Mouse (Mus musculus): ENCODE data around the gene Susd4. TPM values are rescaled to one million over a fixed set of nuclear protein-coding genes. Genes with fewer than 3 reads are reported as not detected.

Susd4 gene
- polyA plus RNA-seq, 1 experiment from 2014 or later, result 98.3 TPM

DNA sequence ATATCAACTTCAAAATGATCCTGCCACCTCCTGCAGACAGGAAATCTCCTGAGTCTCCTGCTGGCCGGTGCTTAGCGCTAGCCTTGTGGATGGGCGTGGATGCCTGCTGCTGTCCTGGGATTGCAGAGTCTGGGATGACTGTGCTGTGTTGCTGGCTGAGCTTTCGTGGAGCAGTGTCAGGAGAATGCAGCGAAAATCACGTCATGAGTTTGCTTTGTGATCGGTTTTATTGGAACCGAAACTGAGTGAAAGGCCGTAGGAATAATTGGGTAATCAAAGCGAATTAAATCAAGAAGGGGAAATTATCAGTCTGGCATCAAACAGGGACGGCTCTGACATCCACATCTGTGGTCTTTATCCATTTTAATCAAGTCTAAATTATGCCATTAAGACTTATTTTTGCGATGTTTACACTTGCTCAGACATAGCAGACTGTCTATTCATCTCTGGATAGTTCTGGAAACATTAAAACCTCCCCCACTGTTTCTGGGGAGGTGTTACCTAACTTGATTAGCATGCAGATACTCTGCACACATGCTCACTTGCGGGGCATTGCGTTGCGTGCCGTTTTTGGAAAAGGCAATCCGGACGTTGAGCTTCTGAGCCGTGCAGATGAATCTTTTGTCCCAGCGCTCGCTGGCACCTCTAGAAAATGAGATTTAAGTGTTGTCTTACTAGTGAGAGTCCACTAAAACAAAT is 60.2 kb downstream of the Susd4 start:
- H3K36me3 ChIP-seq (ENCODE audit: control insufficient read depth, insufficient read depth, low read length), result no peaks in the 10 kb centered on the region
- peak overlapping the region; percentile 30 for H3K4me2 ChIP-seq (ENCODE audit: low read depth, low read length)
- no peaks in the 10 kb centered on the region for H3K9me3 ChIP-seq (ENCODE audit: control insufficient read depth, low read length)
- 25% methylated on average over 21 of the region's 21 CpGs for WGBS
- no peak overlapping the region for H3K4me3 ChIP-seq (ENCODE audit: low read depth, low read length)
- no peak overlapping the region for H3K9ac ChIP-seq (replicated peaks; ENCODE audit: low read depth, low read length)
- peak; percentile 41 for ATAC-seq (ENCODE audit: low read depth)
- peaks cover 24% of the 10 kb centered on the region for H3K4me1 ChIP-seq (ENCODE audit: control insufficient read depth, insufficient read depth, low read length)
- peak overlapping the region; percentile 73 for H3K27ac ChIP-seq (ENCODE audit: low read depth, low read length)
- no peaks in the 10 kb centered on the region for H3K27me3 ChIP-seq (ENCODE audit: control insufficient read depth, insufficient read depth, low read length)

DNA sequence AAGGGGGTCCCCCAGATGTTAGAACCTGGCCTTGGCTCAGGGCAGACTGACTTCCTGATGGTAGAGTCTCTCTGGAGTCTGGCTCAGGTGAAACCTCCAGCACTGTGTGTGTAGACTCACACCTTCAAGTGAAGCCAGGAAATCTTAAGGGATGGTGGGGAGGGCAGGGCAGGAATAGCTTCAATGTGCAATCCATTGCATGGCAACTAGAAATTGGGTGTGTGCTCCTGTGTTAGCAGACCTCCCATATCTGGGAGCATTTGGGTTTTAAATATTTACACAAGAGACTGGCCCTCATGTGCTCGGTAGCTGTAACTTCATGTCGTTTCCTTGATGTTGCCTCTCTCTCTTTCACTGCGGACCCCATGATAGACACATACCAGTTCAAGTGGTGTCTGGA is 62.9 kb downstream of the Susd4 start:
- Histone ChIP-seq H3K9ac (replicated peaks; ENCODE audit: low read depth, low read length) (no peak overlapping the region), H3K4me1 (ENCODE audit: control insufficient read depth, insufficient read depth, low read length) (peaks cover 17% of the 10 kb centered on the region), H3K36me3 (ENCODE audit: control insufficient read depth, insufficient read depth, low read length) (no peaks in the 10 kb centered on the region), H3K4me2 (ENCODE audit: low read depth, low read length) (no peak overlapping the region), H3K4me3 (ENCODE audit: low read depth, low read length) (no peak overlapping the region), H3K9me3 (ENCODE audit: control insufficient read depth, low read length) (no peaks in the 10 kb centered on the region), H3K27ac (ENCODE audit: low read depth, low read length) (no peak overlapping the region), H3K27me3 (ENCODE audit: control insufficient read depth, insufficient read depth, low read length) (no peaks in the 10 kb centered on the region)
- WGBS, result 83% methylated on average over 3 of the region's 3 CpGs
- ATAC-seq (ENCODE audit: low read depth), result no peak

DNA sequence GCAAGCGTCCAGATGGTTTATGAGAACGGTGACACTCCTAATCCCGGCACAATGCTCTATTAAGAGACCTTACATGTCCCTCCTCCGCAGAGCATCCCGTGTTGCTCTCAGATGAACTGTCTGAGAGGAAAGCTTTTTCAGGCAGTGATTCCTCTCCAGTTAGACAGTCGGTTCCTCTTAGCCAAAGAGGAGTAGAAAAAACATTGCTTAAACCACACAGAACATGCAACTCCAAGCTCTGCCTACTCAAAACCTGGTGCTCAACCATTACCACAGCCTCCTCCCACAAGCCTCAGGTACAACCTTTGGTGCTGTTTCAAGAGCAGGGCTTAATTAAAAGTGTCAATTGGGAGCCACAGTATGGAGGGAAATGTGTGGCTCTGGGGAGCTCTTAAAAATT is 74.4 kb downstream of the Susd4 start:
- peaks cover 30% of the 10 kb centered on the region for H3K4me1 ChIP-seq (ENCODE audit: control insufficient read depth, insufficient read depth, low read length)
- no peak for ATAC-seq (ENCODE audit: low read depth)
- H3K4me2 ChIP-seq (ENCODE audit: low read depth, low read length), result no peak overlapping the region
- H3K4me3 ChIP-seq (ENCODE audit: low read depth, low read length), result no peak overlapping the region
- H3K27ac ChIP-seq (ENCODE audit: low read depth, low read length), result peak overlapping the region; percentile 52
- H3K36me3 ChIP-seq (ENCODE audit: control insufficient read depth, insufficient read depth, low read length), result no peaks in the 10 kb centered on the region
- H3K9ac ChIP-seq (replicated peaks; ENCODE audit: low read depth, low read length), result no peak overlapping the region
- no peaks in the 10 kb centered on the region for H3K27me3 ChIP-seq (ENCODE audit: control insufficient read depth, insufficient read depth, low read length)
- 34% methylated on average over 6 of the region's 6 CpGs for WGBS
- H3K9me3 ChIP-seq (ENCODE audit: control insufficient read depth, low read length), result no peaks in the 10 kb centered on the region

DNA sequence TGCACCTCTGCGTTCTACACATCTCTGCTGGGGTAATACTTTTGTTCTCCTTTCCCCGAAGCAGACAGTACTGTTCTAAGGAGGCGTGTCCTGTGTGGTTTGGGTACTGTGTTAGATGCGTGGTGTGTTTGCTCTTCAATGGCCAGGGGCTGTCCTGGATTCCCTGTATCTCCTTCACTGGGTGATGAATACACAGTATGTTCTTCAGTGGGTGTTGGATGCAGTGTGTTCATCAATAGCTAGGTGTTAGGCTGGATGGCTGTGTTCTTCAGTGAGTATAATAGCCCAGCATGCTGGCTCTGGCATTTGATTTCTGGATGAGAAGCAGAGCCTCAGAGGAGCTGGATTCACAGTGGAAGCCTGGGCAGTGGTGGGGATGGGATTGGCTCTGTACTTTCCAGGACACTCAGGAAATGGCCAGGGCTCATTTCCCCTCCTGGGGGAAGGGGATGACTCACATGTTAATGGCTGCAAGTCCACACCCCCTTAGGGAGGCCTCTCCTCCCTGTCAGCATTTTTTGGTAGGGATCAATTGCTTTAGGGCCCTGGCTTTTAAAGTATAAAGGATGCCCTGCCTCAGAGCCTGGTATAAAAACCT is 75.8 kb downstream of the Susd4 start:
- Histone ChIP-seq H3K4me2 (ENCODE audit: low read depth, low read length) (no peak overlapping the region), H3K9me3 (ENCODE audit: control insufficient read depth, low read length) (no peaks in the 10 kb centered on the region), H3K4me3 (ENCODE audit: low read depth, low read length) (no peak overlapping the region), H3K4me1 (ENCODE audit: control insufficient read depth, insufficient read depth, low read length) (peaks cover 30% of the 10 kb centered on the region), H3K9ac (replicated peaks; ENCODE audit: low read depth, low read length) (no peak overlapping the region), H3K36me3 (ENCODE audit: control insufficient read depth, insufficient read depth, low read length) (no peaks in the 10 kb centered on the region), H3K27me3 (ENCODE audit: control insufficient read depth, insufficient read depth, low read length) (no peaks in the 10 kb centered on the region), H3K27ac (ENCODE audit: low read depth, low read length) (peak overlapping the region; percentile 64)
- 57% methylated on average over 4 of the region's 4 CpGs for WGBS
- peak; percentile 26; the same call in 1 of the 2 replicates for ATAC-seq (ENCODE audit: low read depth)

DNA sequence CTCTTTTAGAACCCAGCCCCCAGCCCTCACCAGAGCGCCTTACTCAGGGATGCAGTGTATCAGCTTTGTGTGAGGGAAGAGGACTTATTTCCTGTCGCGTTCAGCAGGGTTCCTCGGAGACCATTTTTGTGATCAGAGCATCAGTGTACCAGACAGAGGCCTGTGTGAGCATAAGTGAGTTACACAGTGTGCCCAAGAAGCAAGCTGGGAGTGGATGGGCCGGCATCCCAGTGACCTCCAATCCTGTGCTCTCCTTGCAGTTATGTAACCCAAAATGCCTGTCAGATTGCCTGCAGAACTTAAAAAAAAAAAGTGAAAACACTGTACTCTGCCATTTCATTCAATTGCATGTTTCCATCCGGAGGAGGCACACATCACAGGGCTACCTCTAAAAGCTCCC is 76.4 kb downstream of the Susd4 start:
- 0 out of 2 replicates have a peak, but pooled peaks have one; percentile 21 for ATAC-seq (ENCODE audit: low read depth)
- no peaks in the 10 kb centered on the region for H3K36me3 ChIP-seq (ENCODE audit: control insufficient read depth, insufficient read depth, low read length)
- WGBS, result 17% methylated on average over 6 of the region's 6 CpGs
- peak overlapping the region; percentile 64 for H3K27ac ChIP-seq (ENCODE audit: low read depth, low read length)
- H3K9me3 ChIP-seq (ENCODE audit: control insufficient read depth, low read length), result no peaks in the 10 kb centered on the region
- H3K4me2 ChIP-seq (ENCODE audit: low read depth, low read length), result no peak overlapping the region
- H3K4me3 ChIP-seq (ENCODE audit: low read depth, low read length), result no peak overlapping the region
- H3K27me3 ChIP-seq (ENCODE audit: control insufficient read depth, insufficient read depth, low read length), result no peaks in the 10 kb centered on the region
- peaks cover 30% of the 10 kb centered on the region for H3K4me1 ChIP-seq (ENCODE audit: control insufficient read depth, insufficient read depth, low read length)
- no peak overlapping the region for H3K9ac ChIP-seq (replicated peaks; ENCODE audit: low read depth, low read length)

DNA sequence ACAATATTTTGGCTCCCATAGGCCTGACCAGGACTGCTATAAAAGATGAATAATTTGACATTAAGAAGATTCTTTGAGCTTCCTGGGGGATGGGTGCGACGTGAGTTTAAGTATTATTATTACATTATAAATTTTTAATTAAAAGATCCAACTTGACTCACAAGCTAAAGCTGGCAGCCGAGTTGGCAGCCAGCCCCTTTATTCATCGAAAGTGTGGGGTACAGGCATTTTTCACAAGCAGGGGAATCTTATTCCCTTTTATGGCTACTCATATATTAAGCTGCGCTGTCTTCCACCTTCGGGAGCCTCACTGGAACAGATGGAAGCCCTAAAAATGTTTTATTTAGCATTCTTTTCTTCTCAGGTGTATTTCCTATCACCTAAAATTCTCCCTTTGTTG is 76.9 kb downstream of the Susd4 start:
- Histone ChIP-seq H3K4me2 (ENCODE audit: low read depth, low read length) (no peak overlapping the region), H3K4me3 (ENCODE audit: low read depth, low read length) (no peak overlapping the region), H3K27ac (ENCODE audit: low read depth, low read length) (peak overlapping the region; percentile 12), H3K9ac (replicated peaks; ENCODE audit: low read depth, low read length) (no peak overlapping the region), H3K9me3 (ENCODE audit: control insufficient read depth, low read length) (no peaks in the 10 kb centered on the region), H3K36me3 (ENCODE audit: control insufficient read depth, insufficient read depth, low read length) (no peaks in the 10 kb centered on the region), H3K4me1 (ENCODE audit: control insufficient read depth, insufficient read depth, low read length) (peaks cover 30% of the 10 kb centered on the region), H3K27me3 (ENCODE audit: control insufficient read depth, insufficient read depth, low read length) (no peaks in the 10 kb centered on the region)
- no peak for ATAC-seq (ENCODE audit: low read depth)
- 61% methylated on average over 6 of the region's 6 CpGs for WGBS

DNA sequence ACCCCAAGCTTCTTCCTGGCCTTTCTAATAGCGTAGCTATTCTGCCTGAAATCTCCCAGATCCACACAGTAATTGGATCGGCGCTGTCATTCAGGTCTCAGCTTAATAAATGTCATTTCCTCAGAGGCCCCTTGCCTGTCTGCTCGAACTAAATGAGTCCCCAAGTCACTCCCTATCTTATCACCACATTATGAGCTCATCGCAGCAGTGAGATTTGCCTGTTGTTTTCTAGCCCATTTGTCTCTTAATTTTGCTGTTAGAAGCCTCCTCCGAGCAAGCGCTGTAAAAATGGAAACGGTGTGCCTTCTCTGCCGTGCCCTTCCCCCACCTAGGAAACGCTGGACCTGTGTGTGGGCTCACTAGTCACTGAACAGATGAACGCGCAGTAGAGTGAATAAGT is 85.9 kb downstream of the Susd4 start:
- Histone ChIP-seq H3K4me1 (ENCODE audit: control insufficient read depth, insufficient read depth, low read length) (peaks cover 17% of the 10 kb centered on the region; the same call in 1 of the 2 replicates), H3K36me3 (ENCODE audit: control insufficient read depth, insufficient read depth, low read length) (no peaks in the 10 kb centered on the region), H3K27me3 (ENCODE audit: control insufficient read depth, insufficient read depth, low read length) (no peaks in the 10 kb centered on the region), H3K27ac (ENCODE audit: low read depth, low read length) (peak overlapping the region; percentile 69), H3K4me3 (ENCODE audit: low read depth, low read length) (no peak overlapping the region), H3K4me2 (ENCODE audit: low read depth, low read length) (peak overlapping the region; percentile 11; the same call in 1 of the 2 replicates), H3K9ac (replicated peaks; ENCODE audit: low read depth, low read length) (no peak overlapping the region), H3K9me3 (ENCODE audit: control insufficient read depth, low read length) (no peaks in the 10 kb centered on the region)
- peak; percentile 69; the same call in 1 of the 2 replicates for ATAC-seq (ENCODE audit: low read depth)
- 26% methylated on average over 12 of the region's 12 CpGs for WGBS

DNA sequence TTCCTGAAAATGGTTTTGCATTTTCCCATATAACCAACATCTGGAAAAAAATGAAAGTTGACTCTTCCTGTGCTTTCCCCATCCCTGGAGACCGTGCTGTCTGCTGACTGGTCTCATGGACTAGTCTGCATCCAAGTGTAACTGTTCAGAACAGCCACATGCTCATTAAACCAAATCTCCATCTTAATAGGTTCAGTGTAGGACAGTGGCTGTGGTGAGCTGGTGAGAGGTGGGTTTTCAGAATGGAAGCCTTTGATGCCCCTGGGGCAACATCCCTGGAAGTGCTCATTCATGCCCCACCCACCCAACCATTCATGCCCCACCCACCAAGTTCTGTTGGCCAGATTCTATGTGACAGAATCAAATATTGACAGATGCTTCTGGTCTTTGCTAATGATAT is 86.4 kb downstream of the Susd4 start:
- Histone ChIP-seq H3K36me3 (ENCODE audit: control insufficient read depth, insufficient read depth, low read length) (no peaks in the 10 kb centered on the region), H3K27ac (ENCODE audit: low read depth, low read length) (peak overlapping the region; percentile 69), H3K4me3 (ENCODE audit: low read depth, low read length) (no peak overlapping the region), H3K4me2 (ENCODE audit: low read depth, low read length) (0 out of 2 replicates have a peak overlapping the region, but pooled peaks have one; percentile 11), H3K4me1 (ENCODE audit: control insufficient read depth, insufficient read depth, low read length) (peaks cover 17% of the 10 kb centered on the region; the same call in 1 of the 2 replicates), H3K9me3 (ENCODE audit: control insufficient read depth, low read length) (no peaks in the 10 kb centered on the region), H3K27me3 (ENCODE audit: control insufficient read depth, insufficient read depth, low read length) (no peaks in the 10 kb centered on the region), H3K9ac (replicated peaks; ENCODE audit: low read depth, low read length) (no peak overlapping the region)
- peak; percentile 64; the same call in 1 of the 2 replicates for ATAC-seq (ENCODE audit: low read depth)
- WGBS, result 70% methylated on average over 1 of the region's 1 CpGs

DNA sequence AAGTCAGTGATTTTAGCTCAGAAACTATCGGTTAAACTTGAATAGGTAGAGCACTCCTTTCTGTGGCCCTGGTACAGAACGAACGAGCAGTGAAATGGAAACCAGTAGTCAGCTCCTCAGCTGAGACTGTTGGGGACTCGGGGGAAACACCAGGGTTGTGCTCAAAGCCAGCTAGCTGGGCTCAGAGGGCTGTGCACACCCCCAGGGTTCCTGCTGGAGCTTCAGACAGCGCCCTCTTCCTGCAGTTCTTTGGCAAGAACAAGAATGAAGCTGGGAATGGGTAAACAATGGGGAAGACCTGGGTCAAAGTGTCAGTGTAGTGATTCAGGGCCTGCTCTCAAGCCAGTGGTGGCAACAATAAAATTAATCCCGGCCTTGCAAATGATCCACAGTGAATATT is 88.5 kb downstream of the Susd4 start:
- Histone ChIP-seq H3K4me3 (ENCODE audit: low read depth, low read length) (no peak overlapping the region), H3K9ac (replicated peaks; ENCODE audit: low read depth, low read length) (no peak overlapping the region), H3K4me2 (ENCODE audit: low read depth, low read length) (no peak overlapping the region), H3K27ac (ENCODE audit: low read depth, low read length) (peak overlapping the region; percentile 22; the same call in 1 of the 2 replicates), H3K4me1 (ENCODE audit: control insufficient read depth, insufficient read depth, low read length) (peaks cover 17% of the 10 kb centered on the region; the same call in 1 of the 2 replicates), H3K9me3 (ENCODE audit: control insufficient read depth, low read length) (no peaks in the 10 kb centered on the region), H3K36me3 (ENCODE audit: control insufficient read depth, insufficient read depth, low read length) (no peaks in the 10 kb centered on the region), H3K27me3 (ENCODE audit: control insufficient read depth, insufficient read depth, low read length) (no peaks in the 10 kb centered on the region)
- no peak for ATAC-seq (ENCODE audit: low read depth)
- WGBS, result 40% methylated on average over 6 of the region's 6 CpGs

Measured in neural tube, embryonic 14.5 days (tissue).